Mouse (Mus musculus) intestine, embryonic 15.5 days (tissue): Measurements from ENCODE around the gene Smbd1. TPM values are rescaled to one million over a fixed set of nuclear protein-coding genes. Genes with fewer than 3 reads are reported as not detected.

Experiments
- ATAC-seq: fragments of 200-750 bp; cut with Nextera tagmentation; 2 replicates; pipeline ENCODE4 v1.8.0; 2017; ENCODE audit warnings: moderate TSS enrichment, moderate library complexity
- H3K27ac ChIP-seq: fragments of 300-500 bp; sonication (generic); 2 replicates; pipeline ENCODE4 v1.5.1; 2015; ENCODE audit warnings: mild to moderate bottlenecking, inconsistent platforms
- H3K27me3 ChIP-seq: fragments of 300-500 bp; sonication (generic); replicated peaks from 2 replicates; pipeline ENCODE4 v1.6.1; 2015; ENCODE audit warnings: inconsistent platforms
- H3K36me3 ChIP-seq: fragments of 300-500 bp; sonication (generic); 2 replicates; pipeline ENCODE4 v1.6.1; 2015; ENCODE audit warnings: inconsistent platforms
- H3K4me1 ChIP-seq: fragments of 300-500 bp; sonication (generic); replicated peaks from 2 replicates; pipeline ENCODE4 v1.6.1; 2015; ENCODE audit warnings: inconsistent platforms
- H3K4me2 ChIP-seq: fragments of 300-500 bp; sonication (generic); replicated peaks from 2 replicates; pipeline ENCODE4 v1.6.1; 2015; ENCODE audit warnings: mild to moderate bottlenecking, inconsistent platforms
- H3K4me3 ChIP-seq: fragments of 300-500 bp; sonication (generic); replicated peaks from 2 replicates; pipeline ENCODE4 v1.5.1; 2015; ENCODE audit warnings: inconsistent platforms
- H3K9ac ChIP-seq: fragments of 300-500 bp; sonication (generic); 2 replicates; pipeline ENCODE4 v1.6.1; 2015; ENCODE audit warnings: inconsistent platforms
- H3K9me3 ChIP-seq: fragments of 300-500 bp; sonication (generic); 2 replicates; pipeline ENCODE4 v1.6.1; 2016; ENCODE audit warnings: inconsistent platforms
- WGBS: fragments of 180-500 bp; shearing (Covaris S2); methylation state at CpG from one replicate; pipeline ENCODE4 v1.1.7; 2015; 5-methylcytosine and 5-hydroxymethylcytosine counted together
- polyA plus RNA-seq: library from polyadenylated mRNA; unstranded; fragments of >200 nt; fragmentation: Nextera tagmentation; extraction: Ambion mirVana; gene quantifications from 2 replicates; pipeline ENCODE4 v1.2.1, GENCODE M21; 2015

Smbd1 gene
- polyA plus RNA-seq, 1 experiment from 2014 or later: 1.0 TPM

DNA sequence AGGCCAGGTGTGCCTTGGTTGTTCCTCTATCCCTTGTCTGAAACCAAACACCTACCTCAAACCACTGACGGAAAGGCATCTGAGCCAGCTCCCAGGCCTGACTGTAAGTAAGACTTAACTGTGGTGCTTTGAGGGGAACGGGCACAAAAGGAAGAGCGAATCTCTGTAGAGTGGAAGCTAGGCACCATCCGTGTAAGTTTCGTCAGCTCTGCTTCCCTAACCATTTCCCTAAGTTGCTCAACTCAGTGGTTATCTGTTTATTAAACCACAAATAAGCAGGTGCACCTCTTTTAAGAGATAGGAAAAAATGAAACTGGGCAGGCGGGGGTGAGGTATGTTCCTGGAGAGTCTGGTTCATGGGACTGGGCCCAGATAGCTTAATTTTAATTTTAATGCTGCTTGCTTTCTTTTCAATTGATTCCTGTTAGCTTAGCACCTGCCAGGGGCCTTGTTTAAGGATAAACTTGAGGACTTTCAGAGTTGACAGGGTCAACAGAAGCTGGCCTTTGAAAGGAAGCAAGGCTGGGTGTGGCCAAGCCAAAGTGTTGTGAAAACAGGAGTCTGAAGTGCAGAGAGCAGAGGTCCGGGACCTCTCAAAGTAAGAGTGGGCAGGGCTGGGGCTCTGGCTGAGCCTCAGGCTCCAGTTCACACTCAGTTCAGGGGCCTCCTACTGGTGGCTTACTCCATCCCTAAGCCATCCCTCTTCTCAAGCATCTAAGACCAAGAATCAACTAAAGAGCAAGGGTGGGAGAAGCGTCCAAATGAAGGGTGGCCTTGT, 2.7 kb downstream of the Smbd1 start:
- 54% methylated on average over 8 of the region's 8 CpGs for WGBS
- no peaks in the 10 kb centered on the region for H3K36me3 ChIP-seq
- peak; percentile 77 for ATAC-seq

DNA sequence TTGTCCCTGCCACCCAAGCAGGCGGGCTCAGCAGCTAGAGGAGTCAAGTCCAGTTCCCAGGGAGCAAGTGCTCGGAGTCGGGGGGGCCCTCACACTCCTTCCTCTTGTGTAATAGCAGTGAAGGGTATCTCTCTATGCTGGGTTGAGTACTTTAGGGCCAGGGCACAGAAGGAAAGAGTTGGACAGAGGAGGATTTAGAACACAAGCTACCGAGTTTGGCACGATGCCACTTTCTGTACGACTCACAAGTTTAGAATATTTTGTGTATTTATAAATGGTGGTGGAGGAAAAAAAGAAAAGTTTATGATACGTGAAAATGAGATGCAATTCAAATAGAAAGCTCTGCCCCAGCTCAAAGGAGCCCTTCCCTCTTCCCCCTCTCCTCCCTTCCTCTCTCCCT, 5.1 kb downstream of the Smbd1 start:
- ATAC-seq: no peak
- H3K9me3 ChIP-seq: no peaks in the 10 kb centered on the region
- H3K9ac ChIP-seq: no peak overlapping the region
- H3K4me3 ChIP-seq: no peak overlapping the region
- WGBS: 64% methylated on average over 7 of the region's 7 CpGs
- H3K27ac ChIP-seq: no peak overlapping the region
- 0 out of 2 replicates have a peak, but pooled peaks cover 17% of the 10 kb centered on the region for H3K4me1 ChIP-seq
- H3K27me3 ChIP-seq: no peaks in the 10 kb centered on the region
- H3K36me3 ChIP-seq: no peaks in the 10 kb centered on the region
- no peak overlapping the region for H3K4me2 ChIP-seq

More for the DNA sequence above, 2.7 kb downstream of the Smbd1 start:
- Histone ChIP-seq H3K27me3 (no peaks in the 10 kb centered on the region), H3K4me2 (no peak overlapping the region), H3K4me3 (no peak overlapping the region), H3K4me1 (0 out of 2 replicates have a peak, but pooled peaks cover 17% of the 10 kb centered on the region), H3K9me3 (no peaks in the 10 kb centered on the region), H3K27ac (no peak overlapping the region), H3K9ac (no peak overlapping the region)

DNA sequence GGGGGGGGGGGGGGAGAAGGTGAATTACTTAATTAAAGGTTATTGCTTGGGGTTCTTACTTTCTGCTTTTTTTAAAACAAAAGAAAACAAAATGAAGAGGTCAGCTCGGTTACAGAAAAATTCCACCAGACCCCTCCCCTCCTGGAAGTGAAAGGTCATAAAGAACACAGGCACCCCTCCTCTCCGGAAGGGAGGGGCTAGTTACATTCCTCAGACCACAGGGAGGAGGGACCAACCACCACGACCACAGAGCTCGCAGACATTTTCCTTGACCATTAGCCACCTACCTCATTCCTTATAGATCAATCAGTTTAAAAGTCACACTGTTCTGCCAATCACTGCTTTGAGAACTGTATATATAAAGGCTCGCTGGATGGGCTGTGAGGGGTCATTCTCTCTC, 6.4 kb downstream of the Smbd1 start:
- H3K4me1 ChIP-seq: 0 out of 2 replicates have a peak, but pooled peaks cover 17% of the 10 kb centered on the region
- no peaks in the 10 kb centered on the region for H3K27me3 ChIP-seq
- no peaks in the 10 kb centered on the region for H3K36me3 ChIP-seq
- no peak overlapping the region for H3K9ac ChIP-seq
- H3K9me3 ChIP-seq: no peaks in the 10 kb centered on the region
- 37% methylated on average over 5 of the region's 5 CpGs for WGBS
- no peak overlapping the region for H3K4me2 ChIP-seq
- H3K27ac ChIP-seq: no peak overlapping the region
- H3K4me3 ChIP-seq: no peak overlapping the region
- no peak for ATAC-seq

DNA sequence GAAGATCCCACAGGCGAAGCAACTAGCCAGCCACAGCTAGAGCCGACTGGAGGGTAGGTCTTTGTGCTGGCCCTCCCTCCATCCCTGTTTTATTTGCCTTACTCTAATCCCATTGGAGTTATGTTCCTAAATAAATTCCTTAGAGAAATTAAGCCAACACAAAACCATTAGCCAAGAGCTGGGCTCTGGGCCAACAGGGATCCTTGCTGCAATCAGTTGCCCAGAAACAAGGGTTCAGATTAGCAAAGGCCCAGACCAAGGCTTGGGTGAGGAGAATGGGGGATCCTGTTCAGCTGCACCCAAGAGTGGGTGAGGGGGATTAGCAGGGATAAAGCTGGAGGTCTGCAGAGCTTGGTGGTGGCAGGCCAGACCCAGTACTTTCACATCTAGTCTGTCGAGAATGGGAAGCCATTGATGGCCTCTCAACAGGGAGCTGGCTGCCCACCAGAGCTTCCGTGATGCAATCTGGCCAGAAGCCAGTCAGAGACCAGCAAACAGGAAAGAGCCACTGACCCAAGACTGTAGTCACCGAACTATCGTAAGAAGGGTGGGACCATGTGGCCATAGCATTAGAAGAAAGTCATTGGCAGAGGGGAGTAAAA, 6.9 kb downstream of the Smbd1 start:
- Histone ChIP-seq H3K4me2 (no peak overlapping the region), H3K9me3 (no peaks in the 10 kb centered on the region), H3K4me3 (no peak overlapping the region), H3K9ac (no peak overlapping the region), H3K27me3 (no peaks in the 10 kb centered on the region), H3K4me1 (peaks cover 22% of the 10 kb centered on the region; the same call in 1 of the 2 replicates), H3K27ac (no peak overlapping the region), H3K36me3 (no peaks in the 10 kb centered on the region)
- peak; percentile 15; the same call in 1 of the 2 replicates for ATAC-seq
- WGBS: 58% methylated on average over 6 of the region's 6 CpGs

DNA sequence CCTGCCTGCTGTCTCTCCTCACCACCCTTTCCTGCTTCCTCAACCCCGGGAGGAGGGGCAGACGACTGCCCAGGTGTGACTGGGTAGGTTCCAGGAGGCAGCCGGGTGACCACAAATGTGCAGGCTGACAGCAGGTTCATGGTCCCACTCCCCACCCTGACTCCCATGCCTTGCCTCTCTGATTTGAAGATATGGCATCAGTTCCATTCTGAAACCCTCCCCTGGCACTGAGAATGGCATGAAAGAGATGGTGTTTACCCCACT, 12.9 kb downstream of the Smbd1 start, which contains the start of gene Muc20:
Muc20 (minus strand) TSS at position 10 of the 264 bp plus-strand sequence.
- H3K9ac ChIP-seq: no peak within 1 kb of the TSS
- 72% methylated on average over 3 of the region's 3 CpGs for WGBS
- no peak for ATAC-seq

DNA sequence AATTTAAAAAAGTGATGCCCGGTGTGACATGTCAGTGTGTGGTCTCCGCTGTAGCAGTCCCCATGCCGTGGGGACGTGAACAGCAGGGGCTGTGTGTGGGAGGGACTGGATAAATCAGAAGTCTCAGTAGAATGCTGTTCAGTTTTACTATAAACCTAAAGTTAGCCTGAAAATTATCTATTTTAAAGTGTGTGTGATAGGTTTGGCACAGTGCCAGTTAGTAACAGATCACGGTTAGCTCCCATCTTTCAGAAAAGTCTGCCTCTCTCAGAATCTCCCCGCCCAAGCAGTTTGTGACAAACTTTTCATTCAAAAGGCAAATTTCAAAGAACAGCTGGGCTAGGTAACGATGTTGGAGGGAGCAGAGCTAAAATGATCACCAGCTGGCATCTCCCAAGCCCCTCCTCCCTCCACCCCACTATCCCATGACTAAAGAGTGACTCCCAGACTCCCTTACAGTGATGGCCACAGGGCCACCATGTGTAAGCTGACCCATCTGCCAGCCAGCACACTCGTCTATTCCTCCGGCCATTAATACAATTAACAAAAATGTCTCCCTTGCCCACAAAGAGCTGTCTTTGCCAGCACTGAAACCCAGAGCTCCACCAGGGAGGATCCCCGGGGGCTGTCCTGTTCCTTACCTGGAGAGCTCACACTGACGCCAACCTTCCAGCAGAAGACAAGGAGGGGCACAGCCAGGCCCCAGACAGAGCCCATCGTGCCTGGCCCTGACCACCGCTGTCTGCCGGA, 13.4 kb downstream of the Smbd1 start:
- Histone ChIP-seq H3K9me3 (no peaks in the 10 kb centered on the region), H3K4me3 (no peak overlapping the region), H3K27me3 (no peaks in the 10 kb centered on the region), H3K4me1 (peaks cover 7% of the 10 kb centered on the region; the same call in 1 of the 2 replicates), H3K9ac (no peak overlapping the region), H3K27ac (no peak overlapping the region), H3K36me3 (no peaks in the 10 kb centered on the region), H3K4me2 (no peak overlapping the region)
- WGBS: 71% methylated on average over 14 of the region's 14 CpGs
- no peak for ATAC-seq

More for the DNA sequence above, 12.9 kb downstream of the Smbd1 start, which contains the start of gene Muc20:
- no peaks in the 10 kb centered on the region for H3K27me3 ChIP-seq
- H3K36me3 ChIP-seq: no peaks in the 10 kb centered on the region
- no peak within 1 kb of the TSS for H3K4me2 ChIP-seq
- peaks cover 7% of the 10 kb centered on the region; the same call in 1 of the 2 replicates for H3K4me1 ChIP-seq
- no peak within 1 kb of the TSS for H3K4me3 ChIP-seq
- H3K9me3 ChIP-seq: no peaks in the 10 kb centered on the region
- H3K27ac ChIP-seq: no peak within 1 kb of the TSS

DNA sequence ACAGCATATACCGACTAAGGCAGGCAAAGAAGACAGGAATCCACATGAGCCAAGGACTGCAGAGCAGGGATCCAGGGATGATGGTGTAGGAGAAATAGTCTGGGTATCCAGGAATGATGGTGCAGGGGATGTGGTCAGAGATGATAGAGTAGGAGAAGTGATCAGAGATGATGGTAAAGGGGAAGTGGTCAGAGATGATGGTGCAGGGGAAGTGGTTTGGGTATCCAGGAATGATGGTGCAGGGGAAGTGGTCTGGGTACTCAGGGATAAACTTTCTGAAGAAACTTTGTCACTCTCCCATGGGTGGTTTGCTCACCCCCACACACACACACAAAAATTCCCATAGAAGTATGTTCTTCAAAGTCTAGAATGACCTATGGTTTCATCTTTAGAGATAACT, 15.1 kb downstream of the Smbd1 start:
- Histone ChIP-seq H3K9ac (no peak overlapping the region), H3K9me3 (no peaks in the 10 kb centered on the region), H3K4me1 (peaks cover 7% of the 10 kb centered on the region; the same call in 1 of the 2 replicates), H3K27ac (no peak overlapping the region), H3K4me3 (no peak overlapping the region), H3K27me3 (no peaks in the 10 kb centered on the region), H3K36me3 (no peaks in the 10 kb centered on the region), H3K4me2 (no peak overlapping the region)
- 73% methylated on average over 1 of the region's 1 CpGs for WGBS
- ATAC-seq: no peak

DNA sequence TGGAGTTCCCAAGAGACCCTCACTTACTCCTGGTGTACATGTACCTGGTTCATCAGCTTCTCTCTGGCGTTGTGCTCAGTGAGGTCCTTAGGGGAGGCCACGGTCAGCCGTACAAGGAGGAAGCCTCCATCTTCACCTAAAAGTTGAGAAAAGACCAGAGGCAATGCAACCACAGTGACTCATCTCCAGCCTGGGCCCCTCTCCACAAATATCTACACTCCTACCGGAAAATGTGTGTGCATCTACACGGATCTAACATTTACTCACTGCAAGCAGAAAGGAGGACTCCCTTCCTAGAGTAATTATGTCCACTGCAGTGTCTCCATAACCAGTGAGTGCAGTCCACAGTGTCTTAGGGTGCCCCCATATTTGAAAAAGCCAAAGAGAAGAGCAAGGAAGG, 20.2 kb downstream of the Smbd1 start:
- no peak overlapping the region for H3K9ac ChIP-seq
- H3K4me1 ChIP-seq: no peaks in the 10 kb centered on the region
- H3K36me3 ChIP-seq: no peaks in the 10 kb centered on the region
- H3K4me3 ChIP-seq: no peak overlapping the region
- no peak overlapping the region for H3K27ac ChIP-seq
- H3K4me2 ChIP-seq: no peak overlapping the region
- ATAC-seq: no peak
- H3K27me3 ChIP-seq: no peaks in the 10 kb centered on the region
- no peaks in the 10 kb centered on the region for H3K9me3 ChIP-seq
- 94% methylated on average over 5 of the region's 5 CpGs for WGBS

DNA sequence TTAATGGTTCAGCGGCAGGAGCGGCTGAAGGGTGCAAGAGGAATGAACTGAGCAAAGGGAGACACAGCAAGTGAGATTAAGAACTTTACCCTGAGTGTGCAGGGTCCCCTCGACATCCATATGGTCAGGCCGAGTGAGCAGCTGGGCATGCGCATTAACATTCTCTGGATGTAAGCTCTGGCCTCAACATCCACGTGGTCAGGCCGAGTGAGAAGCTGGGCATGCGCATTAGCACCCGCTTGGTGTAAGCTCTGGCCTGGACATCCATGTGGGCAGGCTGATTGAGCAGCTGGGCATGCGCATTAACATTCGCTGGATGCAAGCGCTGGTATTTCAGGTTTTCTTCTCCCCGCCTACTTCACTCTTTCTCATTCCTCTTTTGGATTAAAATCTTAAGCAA, 25.4 kb downstream of the Smbd1 start:
- Histone ChIP-seq H3K27me3 (no peaks in the 10 kb centered on the region), H3K4me3 (no peak overlapping the region), H3K9me3 (no peaks in the 10 kb centered on the region), H3K27ac (no peak overlapping the region), H3K36me3 (no peaks in the 10 kb centered on the region), H3K4me1 (no peaks in the 10 kb centered on the region), H3K4me2 (no peak overlapping the region), H3K9ac (no peak overlapping the region)
- WGBS: 80% methylated on average over 13 of the region's 13 CpGs
- no peak for ATAC-seq

DNA sequence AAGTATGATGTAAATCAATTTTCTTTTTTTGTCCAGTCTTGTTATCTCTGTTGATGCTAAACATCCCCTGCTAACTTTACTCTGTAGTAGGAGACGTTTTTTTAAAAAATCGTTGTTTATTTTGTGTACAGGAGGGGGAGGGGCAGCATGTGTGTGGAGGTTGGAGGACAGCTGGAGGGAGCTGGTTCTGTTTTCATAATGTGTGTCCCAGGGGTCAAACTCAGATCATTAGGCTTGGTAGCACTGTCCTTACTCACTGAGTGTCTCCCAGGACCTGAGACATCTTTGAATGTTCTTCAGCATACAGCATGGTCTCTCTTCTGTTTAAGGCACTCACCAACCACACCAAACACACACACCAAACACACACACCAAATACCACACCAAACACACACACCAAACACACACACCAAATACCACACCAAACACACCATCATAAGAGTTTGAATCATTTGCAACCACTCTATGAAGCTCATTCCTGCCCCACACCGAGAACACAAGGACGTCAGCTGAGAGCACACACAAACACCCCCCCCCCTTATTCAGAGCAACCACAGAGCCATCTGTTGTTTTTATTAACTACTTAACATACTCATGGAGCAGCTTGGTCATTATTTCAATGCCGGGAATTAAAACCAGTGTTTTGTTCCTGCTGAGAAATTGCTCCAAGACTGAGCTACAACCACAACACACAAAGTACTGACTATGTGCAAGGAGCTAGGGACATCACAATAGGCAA, 26.8 kb downstream of the Smbd1 start:
- no peak for ATAC-seq
- no peak overlapping the region for H3K27ac ChIP-seq
- WGBS: 44% methylated on average over 5 of the region's 5 CpGs

DNA sequence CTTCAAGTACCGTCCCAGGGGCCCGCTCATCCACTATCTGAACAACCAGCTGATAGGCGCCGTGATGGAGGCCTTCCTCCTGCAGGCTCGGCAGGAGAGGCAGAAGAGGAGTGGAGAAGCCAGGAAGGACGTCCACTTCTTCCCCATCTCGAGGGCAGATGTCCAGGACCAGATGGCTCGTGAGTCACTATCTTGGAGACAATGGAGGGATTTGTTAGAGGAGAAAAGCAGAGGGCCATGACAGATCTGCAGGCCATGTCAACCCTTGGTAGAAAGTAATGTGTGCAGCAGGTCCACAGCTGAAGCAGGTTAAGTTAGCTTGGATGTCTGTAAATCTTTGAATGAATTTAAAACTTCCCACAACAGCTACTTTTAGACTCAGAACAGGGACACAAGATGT, 31.3 kb downstream of the Smbd1 start:
- Histone ChIP-seq H3K27ac (no peak overlapping the region), H3K9me3 (no peaks in the 10 kb centered on the region), H3K4me2 (no peak overlapping the region), H3K27me3 (no peaks in the 10 kb centered on the region), H3K4me1 (no peaks in the 10 kb centered on the region), H3K36me3 (no peaks in the 10 kb centered on the region), H3K4me3 (no peak overlapping the region), H3K9ac (no peak overlapping the region)
- 57% methylated on average over 8 of the region's 8 CpGs for WGBS
- no peak for ATAC-seq

More for the DNA sequence above, 26.8 kb downstream of the Smbd1 start:
- Histone ChIP-seq H3K4me2 (no peak overlapping the region), H3K4me1 (no peaks in the 10 kb centered on the region), H3K27me3 (no peaks in the 10 kb centered on the region), H3K4me3 (no peak overlapping the region), H3K9ac (no peak overlapping the region), H3K36me3 (no peaks in the 10 kb centered on the region), H3K9me3 (no peaks in the 10 kb centered on the region)

DNA sequence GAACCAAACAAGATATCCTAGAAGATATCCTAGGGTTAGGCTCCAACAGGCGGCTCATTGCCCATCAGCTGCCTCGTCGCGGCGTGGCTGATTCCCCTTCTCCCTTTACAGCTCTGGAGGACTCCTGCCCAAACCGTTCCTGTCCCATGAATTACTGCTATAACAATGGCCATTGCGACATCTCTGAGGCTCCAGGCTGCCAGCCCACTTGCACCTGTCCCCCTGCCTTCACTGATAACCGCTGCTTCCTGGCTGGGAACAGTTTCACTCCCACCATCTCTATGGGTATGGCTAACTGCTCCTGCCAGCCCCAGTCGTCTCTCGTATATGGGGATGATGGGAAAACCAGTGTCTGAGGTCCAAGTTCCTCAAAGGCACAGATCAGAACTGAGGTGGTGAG, 33.6 kb downstream of the Smbd1 start:
- WGBS: 68% methylated on average over 10 of the region's 10 CpGs
- no peak overlapping the region for H3K4me3 ChIP-seq
- H3K27me3 ChIP-seq: no peaks in the 10 kb centered on the region
- no peaks in the 10 kb centered on the region for H3K9me3 ChIP-seq
- no peak for ATAC-seq
- no peaks in the 10 kb centered on the region for H3K4me1 ChIP-seq
- no peak overlapping the region for H3K4me2 ChIP-seq
- no peaks in the 10 kb centered on the region for H3K36me3 ChIP-seq
- no peak overlapping the region for H3K27ac ChIP-seq
- H3K9ac ChIP-seq: no peak overlapping the region
